Mouse (Mus musculus) G1E (cell line): ENCODE results near the gene Brinp1. TPM values are rescaled to one million over a fixed set of nuclear protein-coding genes. Genes with fewer than 3 reads are reported as not detected.

ENCODE experiments used
- ATAC-seq: 2 replicates; pipeline ENCODE4 v1.8.0; 2016; ENCODE audit warnings: mild to moderate bottlenecking; ENCODE audit not compliant: insufficient number of reproducible peaks, poor library complexity, low FRiP score, severe bottlenecking; ENCODE audit errors: extremely low read depth
- DNase-seq: peaks from one replicate; pipeline ENCODE4 v3.0.0; 2012; ENCODE audit warnings: low spot score
- H3K27me3 ChIP-seq: 2 replicates; pipeline ENCODE4 v1.6.1; 2012; ENCODE audit warnings: mild to moderate bottlenecking, low read length, inconsistent platforms; ENCODE audit not compliant: insufficient read depth
- H3K36me3 ChIP-seq: replicated peaks from 2 replicates; pipeline ENCODE3; 2012; ENCODE audit warnings: mild to moderate bottlenecking, inconsistent platforms
- H3K4me1 ChIP-seq: 2 replicates; pipeline ENCODE4 v1.6.1; 2012; ENCODE audit warnings: low read depth, low read length, inconsistent platforms, mixed read lengths; ENCODE audit not compliant: insufficient read depth
- H3K4me3 ChIP-seq: 2 replicates; pipeline ENCODE4 v1.5.1; 2012; ENCODE audit warnings: low read depth, mild to moderate bottlenecking, inconsistent platforms, low read length, moderate library complexity, mixed read lengths
- H3K9me3 ChIP-seq: replicated peaks from 2 replicates; pipeline ENCODE4 v1.6.1; 2012; ENCODE audit warnings: inconsistent platforms
- CTCF ChIP-seq: IDR thresholded peaks from 2 replicates; pipeline ENCODE4 v1.5.1; 2012; ENCODE audit warnings: low read depth, low read length, inconsistent platforms, mixed read lengths
- GATA1 ChIP-seq: IDR thresholded peaks from 2 replicates; pipeline ENCODE4 v1.6.1; 2012; ENCODE audit warnings: borderline replicate concordance, low read length, inconsistent platforms, mixed read lengths
- GATA2 ChIP-seq: IDR thresholded peaks from 2 replicates; pipeline ENCODE4 v1.6.1; 2012; ENCODE audit warnings: low read depth, low read length, inconsistent platforms, borderline replicate concordance
- POLR2AphosphoS5 ChIP-seq: IDR thresholded peaks from 2 replicates; pipeline ENCODE4 v1.6.1; 2012; ENCODE audit warnings: low read depth, low read length, inconsistent platforms; ENCODE audit not compliant: insufficient replicate concordance
- TAL1 ChIP-seq: conservative IDR thresholded peaks from 2 replicates; pipeline ENCODE4 v1.6.1; 2012; ENCODE audit warnings: low read depth, low read length, inconsistent platforms, mixed read lengths
- polyA plus RNA-seq: library from polyadenylated mRNA; stranded (reverse); fragments of >175 nt; gene quantifications from 2 replicates; pipeline ENCODE4 v1.2.3, GENCODE M21; 2012
- total RNA-seq, 2 experiments: library from RNA; stranded (forward) in 1 of 2; stranded (reverse) in 1 of 2; fragments of 200-1000 nt in 1 of 2; fragments of >200 nt in 1 of 2; fragmentation: Nextera tagmentation in 1 of 2; gene quantifications; 2 replicates each; pipeline ENCODE4 v1.2.3; 2014 to 2017

Gene Brinp1
- total RNA-seq (2014; fragmentation: Nextera tagmentation) (not detected in 2 replicates), total RNA-seq (2017) (0.05 TPM in 1 of 2 replicates, not detected in the other), polyA plus RNA-seq (not detected in 2 replicates)

- TF ChIP-seq GATA1 (no peak), GATA2 (no peak), CTCF (no peak), POLR2AphosphoS5 (no peak), TAL1 (no peak)
- Histone ChIP-seq H3K9me3 (peaks cover 20% of the 10 kb centered on the region), H3K4me1 (no peaks in the 10 kb centered on the region), H3K27me3 (no peaks in the 10 kb centered on the region), H3K4me3 (no peak within 1 kb of the TSS; the same call in 1 of the 2 replicates), H3K36me3 (no peaks in the 10 kb centered on the region)
- ATAC-seq (no peak), DNase-seq (no peak)
Measured at GRCm38 (mm10) chr4:68954322-68954901, at the start of gene Brinp1. Gene Brinp1 (minus strand): TSS chr4:68954397.

GRCm38 (mm10) chr4:68957265-68957664 lies 3.1 kb upstream of the Brinp1 start:
- peaks cover 19% of the 10 kb centered on the region for H3K9me3 ChIP-seq
- DNase-seq (no peak), ATAC-seq (no peak)
- no peak overlapping the region for H3K4me3 ChIP-seq
- H3K4me1 ChIP-seq: no peaks in the 10 kb centered on the region
- H3K36me3 ChIP-seq: no peaks in the 10 kb centered on the region
- no peak for TF ChIP-seq POLR2AphosphoS5
- no peak for TF ChIP-seq TAL1
- no peak for TF ChIP-seq GATA1
- no peak for TF ChIP-seq GATA2
- H3K27me3 ChIP-seq: no peaks in the 10 kb centered on the region

GRCm38 (mm10) chr4:68955621-68956020 lies 1.4 kb upstream of the Brinp1 start:
- no peak for DNase-seq
- no peak for ATAC-seq

GRCm38 (mm10) chr4:68953667-68954321 lies 403 bp downstream of the Brinp1 start:
- TF ChIP-seq GATA2 (no peak), CTCF (no peak), TAL1 (no peak), GATA1 (no peak), POLR2AphosphoS5 (no peak)
- Histone ChIP-seq H3K36me3 (no peaks in the 10 kb centered on the region), H3K4me3 (no peak overlapping the region; the same call in 1 of the 2 replicates), H3K4me1 (no peaks in the 10 kb centered on the region), H3K9me3 (peaks cover 20% of the 10 kb centered on the region), H3K27me3 (no peaks in the 10 kb centered on the region)
- ATAC-seq (no peak), DNase-seq (no peak)

More at GRCm38 (mm10) chr4:68955621-68956020, 1.4 kb upstream of the Brinp1 start:
- Histone ChIP-seq H3K27me3 (no peaks in the 10 kb centered on the region), H3K36me3 (no peaks in the 10 kb centered on the region), H3K9me3 (peaks cover 20% of the 10 kb centered on the region), H3K4me3 (no peak overlapping the region), H3K4me1 (no peaks in the 10 kb centered on the region)
- TF ChIP-seq POLR2AphosphoS5 (no peak), GATA2 (no peak), GATA1 (no peak), CTCF (no peak), TAL1 (no peak)

DNA sequence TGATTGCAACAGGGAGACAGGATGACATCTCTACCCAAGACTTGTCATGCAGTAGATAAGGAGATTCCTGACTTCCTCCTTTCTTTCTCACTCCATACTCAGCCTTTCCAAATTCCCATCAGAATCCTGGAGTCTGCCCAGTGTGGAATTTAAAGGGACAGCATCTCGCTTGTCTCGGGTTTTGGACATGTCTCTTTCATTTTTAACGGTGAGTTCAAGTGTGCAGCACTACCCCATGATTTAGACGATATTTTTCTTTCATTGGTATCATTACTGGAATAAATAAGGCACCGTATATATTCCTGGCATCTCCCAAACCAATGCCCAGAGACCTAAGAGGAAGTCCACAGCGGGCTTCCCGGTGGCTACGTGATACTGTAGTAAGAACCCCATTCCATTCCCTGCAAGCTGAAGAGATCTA lies 1.1 kb downstream of the Brinp1 start:
- no peaks in the 10 kb centered on the region for H3K4me1 ChIP-seq
- DNase-seq: no peak
- H3K9me3 ChIP-seq: peaks cover 20% of the 10 kb centered on the region
- no peak overlapping the region for H3K4me3 ChIP-seq
- ATAC-seq: no peak
- no peaks in the 10 kb centered on the region for H3K27me3 ChIP-seq
- no peaks in the 10 kb centered on the region for H3K36me3 ChIP-seq
- no peak for TF ChIP-seq CTCF
- no peak for TF ChIP-seq POLR2AphosphoS5
- no peak for TF ChIP-seq GATA2
- no peak for TF ChIP-seq TAL1
- TF ChIP-seq GATA1: no peak

DNA sequence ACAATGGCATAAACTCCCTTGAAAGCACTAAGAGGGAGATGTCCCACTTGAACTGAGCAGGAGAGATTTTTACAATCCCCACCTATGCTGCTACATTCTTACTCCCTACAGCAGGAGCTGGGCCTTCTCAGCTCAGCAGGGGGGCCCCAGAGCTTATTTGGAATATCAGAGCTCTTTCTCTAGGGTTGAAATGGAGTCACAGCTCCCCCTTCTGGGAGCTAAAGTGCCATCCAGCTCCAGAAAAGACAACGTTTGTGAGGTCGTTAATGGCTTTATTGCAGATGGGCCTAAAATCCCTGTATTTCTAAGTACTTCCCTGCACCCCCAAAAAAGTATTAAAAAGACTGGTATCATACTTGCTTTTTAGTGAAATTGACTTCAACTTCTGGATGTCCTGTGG lies 3.6 kb downstream of the Brinp1 start:
- DNase-seq: no peak
- TF ChIP-seq TAL1 (no peak), GATA2 (no peak), GATA1 (no peak), CTCF (no peak), POLR2AphosphoS5 (no peak)
- Histone ChIP-seq H3K4me1 (no peaks in the 10 kb centered on the region), H3K27me3 (no peaks in the 10 kb centered on the region), H3K4me3 (no peak overlapping the region), H3K36me3 (no peaks in the 10 kb centered on the region), H3K9me3 (peaks cover 20% of the 10 kb centered on the region)
- ATAC-seq: no peak
